Mouse (Mus musculus) right cerebral cortex, postnatal 36 days (tissue): Measurements from ENCODE around the gene Mrln.
"Not testable (repeated sequence)": the region's sequence is repeated elsewhere in the genome, so short reads cannot be mapped to it uniquely, and the experiment has no call there.

Experiments
- DNase-seq, 2 experiments: peaks; one replicate each; pipeline ENCODE4 v3.0.0; 2022; ENCODE audit warnings: low spot score in 2 of 2, mixed read lengths in 1 of 2

The Mrln gene

GRCm38 (mm10) chr10:70195279-70195678, 9.2 kb upstream of the Mrln start:
- no peak for DNase-seq

- no peak for DNase-seq
These were observed 8.7 kb upstream of the Mrln start for GRCm38 (mm10) chr10:70195786-70196185.

- DNase-seq, result no peak
These were observed 7.8 kb upstream of the Mrln start for GRCm38 (mm10) chr10:70196666-70197065.

- no peak for DNase-seq
These were observed 6.9 kb upstream of the Mrln start for GRCm38 (mm10) chr10:70197601-70198000.

- no peak for DNase-seq
These were observed 6.5 kb upstream of the Mrln start for GRCm38 (mm10) chr10:70198012-70198411.

- DNase-seq, result no peak
These were observed 5.5 kb upstream of the Mrln start for GRCm38 (mm10) chr10:70198951-70199463.

GRCm38 (mm10) chr10:70199466-70200210, 4.8 kb upstream of the Mrln start:
- DNase-seq, result no peak

GRCm38 (mm10) chr10:70200889-70201500, 3.5 kb upstream of the Mrln start:
- no peak for DNase-seq

- DNase-seq, result no peak
These were observed 6.8 kb downstream of the Mrln start for GRCm38 (mm10) chr10:70211281-70211680.

- no peak for DNase-seq
These were observed 16.5 kb downstream of the Mrln start for GRCm38 (mm10) chr10:70220971-70221370.

GRCm38 (mm10) chr10:70222231-70222630, 17.8 kb downstream of the Mrln start:
- DNase-seq, result not testable (repeated sequence)

GRCm38 (mm10) chr10:70224571-70224970, 20.1 kb downstream of the Mrln start:
- DNase-seq, result no peak

- DNase-seq, result no peak
These were observed 21.3 kb downstream of the Mrln start for GRCm38 (mm10) chr10:70225760-70226159.

GRCm38 (mm10) chr10:70226608-70227007, 22.1 kb downstream of the Mrln start:
- DNase-seq, result no peak

- DNase-seq, result no peak
These were observed 25.9 kb downstream of the Mrln start for GRCm38 (mm10) chr10:70230352-70230751.

- DNase-seq, result no peak
These were observed 33.5 kb downstream of the Mrln start for GRCm38 (mm10) chr10:70237936-70238335.

- DNase-seq, result no peak
These were observed 38.4 kb downstream of the Mrln start for GRCm38 (mm10) chr10:70242751-70243444.

GRCm38 (mm10) chr10:70244921-70245558, 40.6 kb downstream of the Mrln start, which contains the start of gene Slc16a9:
Gene Slc16a9 (plus strand): TSS chr10:70245100.
- peak in 1 of 2 experiments; percentile 7 for DNase-seq

GRCm38 (mm10) chr10:70245559-70245945, 41.1 kb downstream of the Mrln start:
- no peak for DNase-seq

GRCm38 (mm10) chr10:70246076-70246475, 41.6 kb downstream of the Mrln start:
- no peak for DNase-seq

GRCm38 (mm10) chr10:70250354-70250753, 45.9 kb downstream of the Mrln start:
- no peak for DNase-seq

GRCm38 (mm10) chr10:70250766-70251165, 46.3 kb downstream of the Mrln start:
- no peak for DNase-seq
